27 mouse cellular contexts compared by ENCODE assay signal in genomic region chr6:83207361-83208049, GRCm38 (mm10). TPM values are rescaled to one million over a fixed set of nuclear protein-coding genes. Genes with fewer than 3 reads are reported as not detected.
DNase-seq lines count a peak whose midpoint lies in the region; ATAC-seq and TF ChIP-seq lines count a peak whose summit lies in the region.
"Had no signal": no experiment of that assay in that cellular context is flagged by ENCODE, and none has a peak within 500 bp of the region (broad histone marks: within the 10 kb centered on the region; RNA-seq: fewer than 3 reads in every experiment).

No protein-coding gene starts in this region.

- ATAC-seq in intestine, embryonic 15.5 days = peak; percentile 57
- peak; percentile 24; the same call in 1 of the 2 replicates for ATAC-seq in megakaryocyte-erythroid progenitor cell, adult 5-6 weeks (replicated peaks; ENCODE audit: low FRiP score, low TSS enrichment, poor library complexity, severe bottlenecking)
- 0 out of 2 replicates have a peak, but pooled peaks have one; percentile 14 for ATAC-seq in stomach, embryonic 16.5 days (ENCODE audit: insufficient read depth, low FRiP score)
- no peak for ATAC-seq in monocyte, adult 5-6 weeks (replicated peaks; ENCODE audit: insufficient number of reproducible peaks, low FRiP score, low TSS enrichment, poor library complexity, severe bottlenecking)
- ATAC-seq: forebrain, embryonic 14.5 days; forebrain, postnatal 0 days; hindbrain, postnatal 0 days; inflammation-experienced regulatory T-cells, adult 6 months had no signal

- H3K4me1 ChIP-seq in cerebellum, adult 2 months (ENCODE audit: control insufficient read depth, insufficient read depth, low read length) = peaks cover 2% of the 10 kb centered on the region; the same call in 1 of the 2 replicates
- H3K4me1 ChIP-seq in intestine, embryonic 15.5 days (replicated peaks) = peaks cover 4% of the 10 kb centered on the region; the same call in 1 of the 2 replicates
- peaks cover 7% of the 10 kb centered on the region for H3K4me1 ChIP-seq in stomach, embryonic 16.5 days (ENCODE audit: control insufficient read depth, insufficient read depth, low read length)

- peak; percentile 12 to 27 for DNase-seq in cerebellum, postnatal 14 days
- no peak for DNase-seq in cerebellum, adult 2 months
- DNase-seq in frontal cortex, postnatal 14 days (ENCODE audit: low spot score in 2 of 2) = no peak
- DNase-seq in layer of hippocampus, postnatal 14 days (ENCODE audit: low spot score in 2 of 2) = no peak
- DNase-seq: adrenal gland, adult 2 months; adrenal gland, postnatal 14 days; cerebellum, adult 11 months; cerebellum, adult 8-10 months; forebrain, postnatal 0 days; gastrocnemius, postnatal 10 days; heart, adult 18-20 months; heart, postnatal 10 days; heart, postnatal 4 days had no signal

- no peak for TF ChIP-seq CTCF in cerebellum, adult 2 months (IDR thresholded peaks at IDR 0.05; ENCODE audit: borderline replicate concordance, insufficient read depth, low read depth, low read length)

- 27% methylated on average over 9 of the region's 9 CpGs for WGBS in cerebellum, adult 2 months
- 56% methylated on average over 9 of the region's 9 CpGs for WGBS in intestine, embryonic 15.5 days
- 62% methylated on average over 9 of the region's 9 CpGs for WGBS in stomach, embryonic 16.5 days

- no peak for TF ChIP-seq POLR2A in cerebellum, adult 2 months (IDR thresholded peaks at IDR 0.05; ENCODE audit: borderline replicate concordance, insufficient read depth, low read length)

- peak overlapping the region; percentile 31; the same call in 1 of the 2 replicates for H3K4me2 ChIP-seq in intestine, embryonic 15.5 days (replicated peaks)
- H3K4me2 ChIP-seq in stomach, embryonic 16.5 days (ENCODE audit: low read depth, low read length) = no peak overlapping the region
- H3K4me2 ChIP-seq: embryonic facial prominence, embryonic 12.5 days; embryonic facial prominence, embryonic 15.5 days; heart, embryonic 12.5 days; heart, embryonic 15.5 days; hindbrain, embryonic 14.5 days had no signal

- no peaks in the 10 kb centered on the region for H3K36me3 ChIP-seq in intestine, embryonic 15.5 days
- no peaks in the 10 kb centered on the region for H3K36me3 ChIP-seq in stomach, embryonic 16.5 days (ENCODE audit: control insufficient read depth, insufficient read depth, low read length)
- H3K36me3 ChIP-seq: embryonic facial prominence, embryonic 12.5 days; embryonic facial prominence, embryonic 15.5 days; heart, embryonic 12.5 days; heart, embryonic 15.5 days had no signal

- no peak overlapping the region for H3K27ac ChIP-seq in cerebellum, adult 2 months (ENCODE audit: insufficient read depth, low read length)
- H3K27ac ChIP-seq in intestine, embryonic 15.5 days = peak overlapping the region; percentile 73
- peak overlapping the region; percentile 16 for H3K27ac ChIP-seq in stomach, embryonic 16.5 days (ENCODE audit: low read length)
- H3K27ac ChIP-seq: embryonic facial prominence, embryonic 12.5 days; embryonic facial prominence, embryonic 15.5 days; heart, embryonic 15.5 days; hindbrain, embryonic 14.5 days; hindbrain, postnatal 0 days had no signal

- no peaks in the 10 kb centered on the region for H3K9me3 ChIP-seq in intestine, embryonic 15.5 days
- no peaks in the 10 kb centered on the region for H3K9me3 ChIP-seq in stomach, embryonic 16.5 days (replicated peaks; ENCODE audit: control insufficient read depth, low read length)
- H3K9me3 ChIP-seq: embryonic facial prominence, embryonic 12.5 days; embryonic facial prominence, embryonic 15.5 days; heart, embryonic 12.5 days; heart, embryonic 15.5 days had no signal

- no peaks in the 10 kb centered on the region for H3K27me3 ChIP-seq in cerebellum, adult 2 months (ENCODE audit: control insufficient read depth, insufficient read depth, low read length)
- no peaks in the 10 kb centered on the region for H3K27me3 ChIP-seq in intestine, embryonic 15.5 days (replicated peaks)
- no peaks in the 10 kb centered on the region for H3K27me3 ChIP-seq in stomach, embryonic 16.5 days (ENCODE audit: control insufficient read depth, insufficient read depth, low read length)
- H3K27me3 ChIP-seq: embryonic facial prominence, embryonic 12.5 days; embryonic facial prominence, embryonic 15.5 days; heart, embryonic 12.5 days; heart, embryonic 15.5 days had no signal

- H3K4me3 ChIP-seq in cerebellum, adult 2 months (replicated peaks; ENCODE audit: insufficient read depth, low read depth, low read length) = no peak overlapping the region
- H3K4me3 ChIP-seq in intestine, embryonic 15.5 days (replicated peaks) = no peak overlapping the region
- no peak overlapping the region for H3K4me3 ChIP-seq in stomach, embryonic 16.5 days (replicated peaks; ENCODE audit: low read length)
- H3K4me3 ChIP-seq: embryonic facial prominence, embryonic 12.5 days; embryonic facial prominence, embryonic 15.5 days; heart, embryonic 12.5 days; heart, embryonic 15.5 days had no signal

- no peak overlapping the region for H3K9ac ChIP-seq in intestine, embryonic 15.5 days
- no peak overlapping the region; the same call in 1 of the 2 replicates for H3K9ac ChIP-seq in stomach, embryonic 16.5 days (ENCODE audit: low read length)
- H3K9ac ChIP-seq: embryonic facial prominence, embryonic 12.5 days; embryonic facial prominence, embryonic 15.5 days; forebrain, postnatal 0 days; heart, embryonic 12.5 days; heart, embryonic 15.5 days; hindbrain, embryonic 14.5 days had no signal

RNA-seq across cellular contexts. Expression of gene Slc4a5, which starts 12.1 kb away (rescaled TPM):
- polyA plus RNA-seq in cerebellum, adult 2 months (2012; rRNA removed) = 2.8 and 5.8 TPM in 2 replicates
- 0.39 and 0.41 TPM in 2 replicates for polyA plus RNA-seq in intestine, embryonic 15.5 days (2015; fragmentation: Nextera tagmentation; extraction: Ambion mirVana)
- total RNA-seq in megakaryocyte-erythroid progenitor cell, adult 5-6 weeks (2014; fragmentation: Nextera tagmentation) = not detected in 2 replicates
- 0.91 TPM in 1 of 2 replicates, not detected in the other for total RNA-seq in megakaryocyte-erythroid progenitor cell, adult 5-6 weeks (2017)
- polyA plus RNA-seq in stomach, embryonic 16.5 days (2015; fragmentation: Nextera tagmentation; extraction: Ambion mirVana) = 0.30 and 0.60 TPM in 2 replicates
- total RNA-seq in monocyte, adult 5-6 weeks (2017) = not detected in 3 replicates
- total RNA-seq in layer of hippocampus, postnatal 14 days (2021) = 10 to 100 TPM in 1 of 2 experiments, under 1 TPM in 1; 0.41 to 11.9 TPM
- total RNA-seq: adrenal gland, adult 2 months; common myeloid progenitor, adult 5-6 weeks; heart, postnatal 10 days had no signal

RNA-seq across cellular contexts. Expression of gene Dctn1, which starts 41.8 kb away (rescaled TPM):
- polyA plus RNA-seq in cerebellum, adult 2 months (2012; rRNA removed) = 394 and 406 TPM in 2 replicates
- 82.1 and 84.6 TPM in 2 replicates for polyA plus RNA-seq in intestine, embryonic 15.5 days (2015; fragmentation: Nextera tagmentation; extraction: Ambion mirVana)
- total RNA-seq in megakaryocyte-erythroid progenitor cell, adult 5-6 weeks (2014; fragmentation: Nextera tagmentation) = 45.8 and 68.1 TPM in 2 replicates
- total RNA-seq in megakaryocyte-erythroid progenitor cell, adult 5-6 weeks (2017) = 30.5 and 42.4 TPM in 2 replicates
- polyA plus RNA-seq in stomach, embryonic 16.5 days (2015; fragmentation: Nextera tagmentation; extraction: Ambion mirVana) = 73.7 and 74.1 TPM in 2 replicates
- total RNA-seq in monocyte, adult 5-6 weeks (2017) = 39.1 to 65.9 TPM (median 51.0 TPM) in 3 replicates
- total RNA-seq in layer of hippocampus, postnatal 14 days (2021) = 100 to 1,000 TPM; 358 to 382 TPM

RNA-seq across cellular contexts. Expression of gene 1700003E16Rik, which starts 51.3 kb away (rescaled TPM):
- 6.6 and 8.1 TPM in 2 replicates for polyA plus RNA-seq in cerebellum, adult 2 months (2012; rRNA removed)
- 1.4 and 2.0 TPM in 2 replicates for polyA plus RNA-seq in intestine, embryonic 15.5 days (2015; fragmentation: Nextera tagmentation; extraction: Ambion mirVana)
- total RNA-seq in megakaryocyte-erythroid progenitor cell, adult 5-6 weeks (2014; fragmentation: Nextera tagmentation) = 0.52 TPM in 1 of 2 replicates, not detected in the other
- not detected in 2 replicates for total RNA-seq in megakaryocyte-erythroid progenitor cell, adult 5-6 weeks (2017)
- polyA plus RNA-seq in stomach, embryonic 16.5 days (2015; fragmentation: Nextera tagmentation; extraction: Ambion mirVana) = 2.1 and 2.2 TPM in 2 replicates
- 0.48 TPM in 1 of 3 replicates, not detected in the others for total RNA-seq in monocyte, adult 5-6 weeks (2017)
- total RNA-seq in layer of hippocampus, postnatal 14 days (2021) = 10 to 100 TPM; 20.4 to 21.1 TPM
- total RNA-seq: common myeloid progenitor, adult 5-6 weeks; gastrocnemius, postnatal 4 days had no signal
- polyA plus RNA-seq: inflammation-experienced regulatory T-cells, adult 6 months had no signal

RNA-seq across cellular contexts. Expression of gene Wdr54, which starts 51.3 kb away (rescaled TPM):
- 22.7 and 29.1 TPM in 2 replicates for polyA plus RNA-seq in cerebellum, adult 2 months (2012; rRNA removed)
- polyA plus RNA-seq in intestine, embryonic 15.5 days (2015; fragmentation: Nextera tagmentation; extraction: Ambion mirVana) = 3.0 and 3.9 TPM in 2 replicates
- total RNA-seq in megakaryocyte-erythroid progenitor cell, adult 5-6 weeks (2014; fragmentation: Nextera tagmentation) = 4.5 TPM in 1 of 2 replicates, not detected in the other
- not detected in 2 replicates for total RNA-seq in megakaryocyte-erythroid progenitor cell, adult 5-6 weeks (2017)
- 4.1 and 5.0 TPM in 2 replicates for polyA plus RNA-seq in stomach, embryonic 16.5 days (2015; fragmentation: Nextera tagmentation; extraction: Ambion mirVana)
- 0.11 to 0.29 TPM in 2 of 3 replicates, not detected in the other for total RNA-seq in monocyte, adult 5-6 weeks (2017)
- 10 to 100 TPM; 24.4 to 26.0 TPM for total RNA-seq in layer of hippocampus, postnatal 14 days (2021)
- total RNA-seq: common myeloid progenitor, adult 5-6 weeks had no signal

Comparison
In these comparisons a context has a peak if more than half of its experiments do, and no peak if none do; other contexts are left out.
1. DNase-seq: peak in cerebellum, postnatal 14 days (2 of 2); none in cerebellum, adult 2 months (0 of 2), frontal cortex, postnatal 14 days (0 of 2) and layer of hippocampus, postnatal 14 days (0 of 2).
2. RNA of gene 1700003E16Rik, which starts 51.3 kb away (total RNA-seq): 20.4 to 21.1 TPM in layer of hippocampus, postnatal 14 days; 0.52 TPM in megakaryocyte-erythroid progenitor cell, adult 5-6 weeks and 0.48 TPM in monocyte, adult 5-6 weeks; every median in the first group is over 10 times any median in the second.